Mouse (Mus musculus) forebrain, embryonic 10.5 days (tissue): Measurements from ENCODE around the gene Leng1. TPM values are rescaled to one million over a fixed set of nuclear protein-coding genes. Genes with fewer than 3 reads are reported as not detected.

Source experiments
- DNase-seq: peaks from one replicate; pipeline ENCODE4 v3.0.0-alpha.2; 2017; ENCODE audit warnings: low spot score; ENCODE audit errors: extremely low spot score
- H3K27ac ChIP-seq: fragments of 300-500 bp; sonication (generic); 2 replicates; pipeline ENCODE4 v1.5.1; 2016; ENCODE audit warnings: mild to moderate bottlenecking
- H3K27me3 ChIP-seq: fragments of 300-500 bp; sonication (generic); 2 replicates; pipeline ENCODE4 v1.6.1; 2016; ENCODE audit warnings: mild to moderate bottlenecking; ENCODE audit not compliant: poor library complexity, severe bottlenecking
- H3K36me3 ChIP-seq: fragments of 300-500 bp; sonication (generic); replicated peaks from 2 replicates; pipeline ENCODE4 v1.6.1; 2016; ENCODE audit warnings: mild to moderate bottlenecking, moderate library complexity
- H3K4me1 ChIP-seq: fragments of 300-500 bp; sonication (generic); 2 replicates; pipeline ENCODE4 v1.6.1; 2016
- H3K4me3 ChIP-seq: fragments of 300-500 bp; sonication (generic); 2 replicates; pipeline ENCODE4 v1.5.1; 2016; ENCODE audit warnings: mild to moderate bottlenecking, moderate library complexity
- H3K9me3 ChIP-seq: fragments of 300-500 bp; sonication (generic); 2 replicates; pipeline ENCODE4 v1.6.1; 2016; ENCODE audit warnings: mild to moderate bottlenecking, moderate library complexity
- WGBS: fragments of 180-500 bp; shearing (Covaris S2); methylation state at CpG from one replicate; pipeline ENCODE4 v1.1.7; 2016; 5-methylcytosine and 5-hydroxymethylcytosine counted together
- polyA plus RNA-seq: library from polyadenylated mRNA; unstranded; fragments of >200 nt; fragmentation: Nextera tagmentation; extraction: Ambion mirVana; gene quantifications from 2 replicates; pipeline ENCODE4 v1.2.1, GENCODE M21; 2016

The Leng1 gene
- polyA plus RNA-seq, 1 experiment from 2014 or later: 15.4 TPM

GRCm38 (mm10) chr7:3644348-3644671 lies 21.3 kb downstream of the Leng1 start:
- H3K4me3 ChIP-seq: peak overlapping the region; percentile 99
- peaks cover 40% of the 10 kb centered on the region for H3K4me1 ChIP-seq
- DNase-seq: no peak
- no peaks in the 10 kb centered on the region for H3K27me3 ChIP-seq
- no peaks in the 10 kb centered on the region for H3K9me3 ChIP-seq
- 0% methylated on average over 11 of the region's 11 CpGs for WGBS
- H3K27ac ChIP-seq: peak overlapping the region; percentile 97
- peaks cover 59% of the 10 kb centered on the region for H3K36me3 ChIP-seq

GRCm38 (mm10) chr7:3643843-3644242 lies 21.8 kb downstream of the Leng1 start:
- H3K27ac ChIP-seq: peak overlapping the region; percentile 97
- no peaks in the 10 kb centered on the region for H3K27me3 ChIP-seq
- H3K4me3 ChIP-seq: peak overlapping the region; percentile 99
- H3K4me1 ChIP-seq: peaks cover 37% of the 10 kb centered on the region
- H3K36me3 ChIP-seq: peaks cover 60% of the 10 kb centered on the region
- no peak for DNase-seq
- no peaks in the 10 kb centered on the region for H3K9me3 ChIP-seq
- 26% methylated on average over 9 of the region's 9 CpGs for WGBS

- Histone ChIP-seq H3K27ac (no peak overlapping the region), H3K36me3 (peaks cover 60% of the 10 kb centered on the region), H3K27me3 (no peaks in the 10 kb centered on the region), H3K4me3 (peak overlapping the region; percentile 99; the same call in 1 of the 2 replicates), H3K9me3 (no peaks in the 10 kb centered on the region), H3K4me1 (peaks cover 33% of the 10 kb centered on the region)
- DNase-seq: no peak
- WGBS: 75% methylated on average over 5 of the region's 5 CpGs
Observed at GRCm38 (mm10) chr7:3643412-3643811, 22.2 kb downstream of the Leng1 start.

- Histone ChIP-seq H3K4me3 (peak overlapping the region; percentile 77), H3K9me3 (no peaks in the 10 kb centered on the region), H3K27me3 (no peaks in the 10 kb centered on the region), H3K27ac (peak overlapping the region; percentile 88), H3K36me3 (peaks cover 55% of the 10 kb centered on the region), H3K4me1 (peaks cover 22% of the 10 kb centered on the region)
- no peak for DNase-seq
- WGBS: 65% methylated on average over 3 of the region's 3 CpGs
Observed at GRCm38 (mm10) chr7:3630478-3630815, 35.2 kb downstream of the Leng1 start.

GRCm38 (mm10) chr7:3629543-3630477 lies 35.8 kb downstream of the Leng1 start, which contains the start of the genes Tfpt and Prpf31:
Tfpt (minus strand) TSS chr7:3629929.
Prpf31 (plus strand) TSS chr7:3629985.
- H3K4me1 ChIP-seq: peaks cover 22% of the 10 kb centered on the region
- peak within 1 kb of the TSS; percentile 77 for H3K4me3 ChIP-seq
- H3K9me3 ChIP-seq: no peaks in the 10 kb centered on the region
- peak; percentile 96 for DNase-seq
- H3K27ac ChIP-seq: peak within 1 kb of the TSS; percentile 88
- no peaks in the 10 kb centered on the region for H3K27me3 ChIP-seq
- H3K36me3 ChIP-seq: peaks cover 55% of the 10 kb centered on the region
- 1% methylated on average over 47 of the region's 47 CpGs for WGBS

GRCm38 (mm10) chr7:3629030-3629429 lies 36.6 kb downstream of the Leng1 start:
- Histone ChIP-seq H3K4me1 (peaks cover 22% of the 10 kb centered on the region), H3K9me3 (no peaks in the 10 kb centered on the region), H3K27ac (peak overlapping the region; percentile 88), H3K27me3 (no peaks in the 10 kb centered on the region), H3K36me3 (peaks cover 55% of the 10 kb centered on the region), H3K4me3 (peak overlapping the region; percentile 77)
- DNase-seq: no peak
- WGBS: 26% methylated on average over 4 of the region's 4 CpGs

- peak; percentile 85 for DNase-seq
- H3K36me3 ChIP-seq: peaks cover 34% of the 10 kb centered on the region
- H3K4me1 ChIP-seq: peaks cover 10% of the 10 kb centered on the region
- H3K9me3 ChIP-seq: no peaks in the 10 kb centered on the region
- H3K4me3 ChIP-seq: peak within 1 kb of the TSS; percentile 78
- no peaks in the 10 kb centered on the region for H3K27me3 ChIP-seq
- 1% methylated on average over 32 of the region's 32 CpGs for WGBS
- peak within 1 kb of the TSS; percentile 88 for H3K27ac ChIP-seq
Observed at GRCm38 (mm10) chr7:3617242-3617995, 48.2 kb downstream of the Leng1 start, which contains the start of gene Ndufa3. Ndufa3 (plus strand) TSS chr7:3617373.

GRCm38 (mm10) chr7:3616389-3617241 lies 49.0 kb downstream of the Leng1 start:
- Histone ChIP-seq H3K4me1 (peaks cover 10% of the 10 kb centered on the region), H3K27me3 (no peaks in the 10 kb centered on the region), H3K4me3 (peak overlapping the region; percentile 78), H3K27ac (no peak overlapping the region), H3K36me3 (peaks cover 26% of the 10 kb centered on the region), H3K9me3 (no peaks in the 10 kb centered on the region)
- 38% methylated on average over 6 of the region's 6 CpGs for WGBS
- no peak for DNase-seq

- H3K9me3 ChIP-seq: no peaks in the 10 kb centered on the region
- H3K36me3 ChIP-seq: peaks cover 21% of the 10 kb centered on the region
- H3K27me3 ChIP-seq: no peaks in the 10 kb centered on the region
- peaks cover 10% of the 10 kb centered on the region for H3K4me1 ChIP-seq
- DNase-seq: no peak
- H3K4me3 ChIP-seq: peak within 1 kb of the TSS; percentile 78
- H3K27ac ChIP-seq: no peak within 1 kb of the TSS
- 82% methylated on average over 4 of the region's 4 CpGs for WGBS
Observed at GRCm38 (mm10) chr7:3616057-3616388, 49.6 kb downstream of the Leng1 start, which contains the start of gene Oscar. Oscar (minus strand) TSS chr7:3616157.

GRCm38 (mm10) chr7:3614021-3614420 lies 51.6 kb downstream of the Leng1 start:
- Histone ChIP-seq H3K9me3 (no peaks in the 10 kb centered on the region), H3K4me1 (peaks cover 8% of the 10 kb centered on the region), H3K4me3 (no peak overlapping the region), H3K27me3 (no peaks in the 10 kb centered on the region), H3K36me3 (peaks cover under 1% of the 10 kb centered on the region; the same call in 1 of the 2 replicates), H3K27ac (no peak overlapping the region)
- no peak for DNase-seq
- WGBS: 78% methylated on average over 3 of the region's 3 CpGs

- H3K9me3 ChIP-seq: no peaks in the 10 kb centered on the region; the same call in 1 of the 2 replicates
- no peak overlapping the region for H3K4me3 ChIP-seq
- no peaks in the 10 kb centered on the region for H3K36me3 ChIP-seq
- no peak for DNase-seq
- no peak overlapping the region for H3K27ac ChIP-seq
- H3K27me3 ChIP-seq: no peaks in the 10 kb centered on the region
- no peaks in the 10 kb centered on the region for H3K4me1 ChIP-seq
- 91% methylated on average over 13 of the region's 13 CpGs for WGBS
Observed at GRCm38 (mm10) chr7:3611006-3611405, 54.6 kb downstream of the Leng1 start.

- DNase-seq: no peak
- Histone ChIP-seq H3K27ac (no peak overlapping the region), H3K36me3 (no peaks in the 10 kb centered on the region), H3K4me1 (no peaks in the 10 kb centered on the region), H3K27me3 (no peaks in the 10 kb centered on the region), H3K4me3 (no peak overlapping the region), H3K9me3 (no peaks in the 10 kb centered on the region; the same call in 1 of the 2 replicates)
- WGBS: 87% methylated on average over 3 of the region's 3 CpGs
Observed at GRCm38 (mm10) chr7:3610437-3610836, 55.2 kb downstream of the Leng1 start.
